Mouse (Mus musculus): ENCODE measurements around the gene Coro1c.

Coro1c gene

DNA sequence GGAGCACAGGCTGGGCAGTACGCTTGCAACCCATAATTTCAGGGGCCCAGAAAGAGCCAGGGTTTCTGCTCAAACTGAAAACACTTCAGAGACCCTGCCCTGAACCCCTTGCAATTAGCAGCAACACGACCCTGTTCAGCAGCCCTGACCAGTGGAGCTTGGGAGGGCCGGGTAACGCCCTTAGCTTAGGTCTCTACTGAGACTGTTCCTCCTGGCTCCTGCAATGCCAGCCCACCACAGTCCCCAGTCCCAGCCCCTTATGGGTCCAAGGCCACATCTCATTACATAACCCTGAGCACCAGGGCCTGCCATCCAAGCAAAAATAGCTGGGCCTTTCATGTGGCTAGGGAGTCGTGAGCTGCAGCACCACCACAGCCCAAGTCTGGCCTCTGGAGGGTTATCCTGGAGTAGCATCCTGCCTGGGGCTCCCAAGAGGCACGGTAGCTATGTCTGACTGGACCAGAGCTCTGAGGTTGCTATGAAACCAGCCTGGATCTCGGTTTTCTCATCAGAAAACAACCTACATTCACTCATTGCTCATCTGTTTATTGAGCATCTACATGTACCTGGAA, 104.1 kb downstream of the Coro1c start:
- in situ Hi-C loops (cut with MseI, MboI): no loop called here

DNA sequence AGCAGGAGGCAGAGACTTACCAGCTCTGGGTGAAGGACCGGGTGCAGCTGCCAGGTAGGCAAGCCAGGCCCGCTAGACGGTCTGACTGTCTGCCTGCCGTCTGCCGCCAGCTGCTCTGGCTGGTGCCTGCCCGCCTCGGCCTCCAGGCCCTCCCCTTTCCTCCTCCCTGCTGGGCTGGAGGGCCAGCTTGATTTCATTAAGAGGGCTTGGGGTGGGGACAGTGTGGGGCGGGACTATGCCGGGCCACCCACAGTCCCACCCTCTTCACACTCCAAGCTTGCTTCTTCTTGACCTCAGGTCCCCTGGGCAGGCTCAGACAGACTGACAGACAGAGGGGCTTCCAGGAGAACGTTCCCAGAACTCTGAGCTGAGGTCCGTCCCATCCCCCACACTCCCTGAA, 108.3 kb downstream of the Coro1c start, which contains the start of gene Tmem119:
Gene Tmem119 (minus strand): TSS at position 237 of the 400 bp plus-strand sequence.
- in situ Hi-C loops (cut with MseI, MboI): no loop called here

DNA sequence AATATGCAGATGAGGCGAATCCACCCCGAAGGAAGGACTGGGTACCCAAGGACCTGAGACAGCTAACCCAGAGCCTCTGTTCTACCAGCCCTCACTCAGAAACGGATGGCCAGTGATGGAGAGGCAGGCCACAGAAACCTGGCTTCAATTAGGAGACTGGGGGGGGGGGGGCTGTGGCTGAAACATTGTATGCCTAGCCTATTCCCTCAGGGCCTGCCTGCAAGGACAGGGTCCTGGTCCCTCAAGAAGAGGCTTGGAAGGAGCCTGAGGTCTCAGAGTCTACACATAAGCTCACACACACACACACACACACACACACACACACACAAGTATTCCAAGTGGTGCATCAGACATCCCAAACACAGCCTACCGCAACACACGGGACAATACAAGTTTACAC, 108.9 kb downstream of the Coro1c start:
- in situ Hi-C loops (cut with MseI, MboI): no loop called here

DNA sequence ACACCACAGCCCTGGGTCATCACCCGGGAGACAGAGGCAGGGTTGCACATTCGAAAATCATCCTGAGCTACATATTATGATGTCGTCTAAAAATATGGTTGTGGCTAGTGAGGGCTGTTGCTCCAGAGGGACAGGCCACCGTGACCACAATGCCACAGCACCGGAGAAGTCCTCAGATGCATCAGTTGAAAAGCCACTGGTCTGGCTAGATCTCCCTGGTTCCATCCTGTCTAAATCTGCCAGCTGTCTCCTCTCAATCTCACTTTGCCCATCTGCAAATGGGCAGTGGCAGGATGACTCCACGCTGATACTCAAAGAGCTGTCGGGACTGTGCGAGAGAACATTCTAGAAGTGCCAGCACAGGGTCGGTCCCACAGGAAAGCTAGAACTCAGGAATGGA, 110.0 kb downstream of the Coro1c start:
- in situ Hi-C loops (cut with MseI, MboI): no loop called here

DNA sequence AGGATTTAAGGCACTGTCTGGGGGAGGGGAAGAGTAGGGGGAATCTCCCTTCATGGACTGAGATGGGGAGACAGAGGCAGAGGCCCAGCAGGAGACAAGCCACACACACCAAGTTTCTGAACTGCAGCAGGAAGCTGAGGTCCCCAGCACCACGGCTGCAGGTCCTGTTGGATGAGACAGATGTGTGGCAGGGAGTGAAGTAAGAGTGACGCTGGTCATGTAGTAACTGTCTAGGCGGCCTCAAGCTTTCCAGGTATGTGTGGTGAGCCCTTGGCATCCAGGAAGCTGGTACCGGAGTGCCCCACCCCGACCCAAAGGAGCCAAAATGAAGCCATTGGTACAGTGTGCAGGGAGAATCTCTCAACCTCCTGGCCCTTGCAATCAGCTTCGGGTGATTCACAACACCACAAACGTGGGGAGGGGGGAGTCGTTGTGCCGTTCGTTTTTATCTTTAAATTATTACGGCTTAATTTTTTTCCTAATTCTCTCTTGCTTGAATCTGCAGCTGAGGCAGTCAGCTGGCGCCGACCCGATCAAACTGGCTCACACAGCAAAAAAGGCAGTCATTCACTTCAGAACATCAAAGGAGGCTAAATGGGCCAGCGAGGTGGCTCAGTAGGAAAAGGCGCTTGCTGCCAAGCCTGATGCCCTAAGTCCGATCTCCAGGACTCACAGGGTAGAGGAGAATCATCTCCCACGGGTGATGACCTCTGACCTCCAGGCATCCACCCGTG, 111.2 kb downstream of the Coro1c start:
- in situ Hi-C loops (cut with MseI, MboI): no loop called here

DNA sequence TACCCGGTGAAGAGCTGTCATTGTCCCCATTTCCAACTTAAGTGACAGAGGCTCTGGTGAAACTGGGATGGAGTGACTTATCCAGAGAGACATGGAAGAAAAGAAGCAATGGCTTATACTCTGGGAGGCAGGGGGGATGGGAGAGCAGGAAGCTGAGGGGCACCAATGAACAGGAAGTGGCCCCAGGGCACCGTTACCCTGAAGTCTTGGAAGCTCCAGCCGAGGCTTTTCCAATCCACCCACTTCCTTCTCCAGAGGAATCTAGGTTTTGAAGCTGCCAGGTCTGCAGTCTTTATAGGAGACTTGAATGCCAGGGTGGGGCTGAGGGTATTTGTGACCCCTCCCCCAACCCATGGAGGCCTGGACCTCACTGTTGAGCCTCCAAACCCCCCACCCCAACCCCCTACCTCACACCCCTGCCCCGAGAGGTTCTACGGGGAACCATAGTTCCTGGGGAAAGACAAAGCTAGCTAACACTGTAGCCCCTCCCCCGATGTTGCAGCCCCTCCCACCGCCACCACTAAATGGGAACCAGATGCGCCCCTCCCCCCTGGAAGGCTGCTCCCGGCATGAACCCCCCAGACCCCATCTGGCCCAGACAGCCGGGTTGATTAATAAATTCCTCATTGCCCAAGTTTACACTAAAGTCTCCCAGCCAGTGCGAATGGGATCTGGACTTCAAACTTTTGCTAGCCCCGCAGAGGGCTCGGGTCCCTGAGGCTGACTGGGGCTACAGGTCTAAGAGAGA, 112.0 kb downstream of the Coro1c start:
- in situ Hi-C loops (cut with MseI, MboI): no loop called here

Data from mouse trophoblast stem cell (cell line).